In genomic region chr4:114688973-114689371, GRCm38 (mm10) we compare ENCODE assay signal across 9 mouse cellular contexts.
DNase-seq lines count a peak whose midpoint lies in the region; ATAC-seq and TF ChIP-seq lines count a peak whose summit lies in the region.
"Had no signal": no experiment of that assay in that cellular context is flagged by ENCODE, and none has a peak within 500 bp of the region (broad histone marks: within the 10 kb centered on the region; RNA-seq: fewer than 3 reads in every experiment).

No protein-coding gene starts in this region.

- no peak for TF ChIP-seq EP300 in stomach, postnatal 0 days (optimal IDR thresholded peaks at IDR 0.05)

- ATAC-seq in forebrain, embryonic 16.5 days, result no peak
- ATAC-seq in lung, embryonic 14.5 days (ENCODE audit: insufficient read depth), result 0 out of 2 replicates have a peak, but pooled peaks have one; percentile 10
- peak; percentile 50 for ATAC-seq in granulocyte monocyte progenitor cell, adult 5-6 weeks (replicated peaks; ENCODE audit: poor library complexity, severe bottlenecking)
- no peak for ATAC-seq in stomach, postnatal 0 days (ENCODE audit: low FRiP score, low TSS enrichment)
- no peak for ATAC-seq in hindbrain, embryonic 14.5 days (ENCODE audit: low FRiP score)

- whole genome bisulfite sequencing in forebrain, embryonic 10.5 days, result 68% methylated on average over 6 of the region's 6 CpGs
- WGBS in forebrain, embryonic 16.5 days, result 73% methylated on average over 6 of the region's 6 CpGs
- WGBS in lung, embryonic 14.5 days, result 63% methylated on average over 6 of the region's 6 CpGs
- WGBS in stomach, postnatal 0 days, result 62% methylated on average over 6 of the region's 6 CpGs
- WGBS in hindbrain, embryonic 14.5 days, result 70% methylated on average over 6 of the region's 6 CpGs

- no peaks in the 10 kb centered on the region for H3K9me3 ChIP-seq in forebrain, embryonic 10.5 days
- H3K9me3 ChIP-seq in forebrain, embryonic 16.5 days (ENCODE audit: control insufficient read depth, low read length), result no peaks in the 10 kb centered on the region
- no peaks in the 10 kb centered on the region for H3K9me3 ChIP-seq in lung, embryonic 14.5 days (ENCODE audit: low read depth, low read length)
- no peaks in the 10 kb centered on the region for H3K9me3 ChIP-seq in stomach, postnatal 0 days (ENCODE audit: control insufficient read depth, low read length)
- H3K9me3 ChIP-seq in hindbrain, embryonic 14.5 days (ENCODE audit: control insufficient read depth, low read length), result no peaks in the 10 kb centered on the region
- H3K9me3 ChIP-seq: neural tube, embryonic 13.5 days had no signal

- H3K27ac ChIP-seq in forebrain, embryonic 10.5 days, result peak overlapping the region; percentile 60; the same call in 1 of the 2 replicates
- no peak overlapping the region for H3K27ac ChIP-seq in forebrain, embryonic 16.5 days (ENCODE audit: low read length)
- H3K27ac ChIP-seq in lung, embryonic 14.5 days (ENCODE audit: low read depth), result no peak overlapping the region
- H3K27ac ChIP-seq in stomach, postnatal 0 days (replicated peaks), result no peak overlapping the region
- H3K27ac ChIP-seq in hindbrain, embryonic 14.5 days, result no peak overlapping the region
- H3K27ac ChIP-seq: neural tube, embryonic 13.5 days had no signal

- H3K4me2 ChIP-seq in forebrain, embryonic 16.5 days (ENCODE audit: low read length), result no peak overlapping the region
- peak overlapping the region; percentile 44 for H3K4me2 ChIP-seq in lung, embryonic 14.5 days
- no peak overlapping the region for H3K4me2 ChIP-seq in stomach, postnatal 0 days (replicated peaks; ENCODE audit: low read depth)
- H3K4me2 ChIP-seq in hindbrain, embryonic 14.5 days (replicated peaks), result no peak overlapping the region
- H3K4me2 ChIP-seq: neural tube, embryonic 13.5 days had no signal

- H3K9ac ChIP-seq in forebrain, embryonic 16.5 days (replicated peaks; ENCODE audit: low read depth, low read length), result no peak overlapping the region
- no peak overlapping the region for H3K9ac ChIP-seq in lung, embryonic 14.5 days
- H3K9ac ChIP-seq in stomach, postnatal 0 days (ENCODE audit: low read length), result no peak overlapping the region
- H3K9ac ChIP-seq in hindbrain, embryonic 14.5 days, result no peak overlapping the region
- H3K9ac ChIP-seq: neural tube, embryonic 13.5 days had no signal

- TF ChIP-seq CTCF in lung, embryonic 14.5 days (IDR thresholded peaks at IDR 0.05; ENCODE audit: low read depth), result peak; percentile 66
- peak; percentile 64 for TF ChIP-seq CTCF in stomach, postnatal 0 days (IDR thresholded peaks at IDR 0.05; ENCODE audit: low read depth)

- H3K36me3 ChIP-seq in forebrain, embryonic 10.5 days (replicated peaks), result no peaks in the 10 kb centered on the region
- no peaks in the 10 kb centered on the region for H3K36me3 ChIP-seq in forebrain, embryonic 16.5 days (ENCODE audit: control insufficient read depth, insufficient read depth)
- no peaks in the 10 kb centered on the region for H3K36me3 ChIP-seq in lung, embryonic 14.5 days (ENCODE audit: insufficient read depth)
- H3K36me3 ChIP-seq in stomach, postnatal 0 days (ENCODE audit: control insufficient read depth, insufficient read depth, low read length), result no peaks in the 10 kb centered on the region
- H3K36me3 ChIP-seq in hindbrain, embryonic 14.5 days (replicated peaks; ENCODE audit: control insufficient read depth, insufficient read depth), result no peaks in the 10 kb centered on the region
- H3K36me3 ChIP-seq: neural tube, embryonic 13.5 days had no signal

- peaks cover 50% of the 10 kb centered on the region for H3K4me1 ChIP-seq in forebrain, embryonic 10.5 days
- H3K4me1 ChIP-seq in forebrain, embryonic 16.5 days (replicated peaks; ENCODE audit: control insufficient read depth, insufficient read depth, low read length), result peaks cover 10% of the 10 kb centered on the region
- H3K4me1 ChIP-seq in lung, embryonic 14.5 days (ENCODE audit: insufficient read depth), result no peaks in the 10 kb centered on the region
- H3K4me1 ChIP-seq in stomach, postnatal 0 days (replicated peaks; ENCODE audit: control insufficient read depth, insufficient read depth), result no peaks in the 10 kb centered on the region
- peaks cover 9% of the 10 kb centered on the region for H3K4me1 ChIP-seq in hindbrain, embryonic 14.5 days (replicated peaks; ENCODE audit: control insufficient read depth, insufficient read depth, low read length)

- H3K4me3 ChIP-seq in forebrain, embryonic 10.5 days, result no peak overlapping the region
- no peak overlapping the region for H3K4me3 ChIP-seq in forebrain, embryonic 16.5 days (replicated peaks; ENCODE audit: low read length)
- H3K4me3 ChIP-seq in lung, embryonic 14.5 days (ENCODE audit: low read depth, low read length), result no peak overlapping the region
- no peak overlapping the region for H3K4me3 ChIP-seq in stomach, postnatal 0 days (ENCODE audit: low read depth, low read length)
- no peak overlapping the region for H3K4me3 ChIP-seq in hindbrain, embryonic 14.5 days (replicated peaks; ENCODE audit: low read length)
- H3K4me3 ChIP-seq: neural tube, embryonic 13.5 days had no signal

- DNase-seq in forebrain, embryonic 10.5 days (ENCODE audit: extremely low spot score, low spot score), result no peak
- peak; percentile 31 for DNase-seq in lung, embryonic 14.5 days
- no peak for DNase-seq in lung, postnatal 10 days
- DNase-seq in stomach, postnatal 0 days (ENCODE audit: low spot score), result no peak
- DNase-seq in hindbrain, embryonic 14.5 days (ENCODE audit: low spot score), result no peak
- DNase-seq in embryo, embryonic 10 days (ENCODE audit: low spot score), result no peak

- peaks cover 86% of the 10 kb centered on the region for H3K27me3 ChIP-seq in forebrain, embryonic 10.5 days (ENCODE audit: poor library complexity, severe bottlenecking)
- peaks cover 25% of the 10 kb centered on the region for H3K27me3 ChIP-seq in forebrain, embryonic 16.5 days (replicated peaks; ENCODE audit: control insufficient read depth, insufficient read depth, low read length)
- peaks cover 10% of the 10 kb centered on the region; the same call in 1 of the 2 replicates for H3K27me3 ChIP-seq in lung, embryonic 14.5 days (ENCODE audit: insufficient read depth, low read length)
- no peaks in the 10 kb centered on the region for H3K27me3 ChIP-seq in stomach, postnatal 0 days (ENCODE audit: control insufficient read depth, insufficient read depth, low read length)
- H3K27me3 ChIP-seq in hindbrain, embryonic 14.5 days (ENCODE audit: control insufficient read depth, insufficient read depth, low read length), result 0 out of 2 replicates have a peak, but pooled peaks cover 5% of the 10 kb centered on the region

Comparison
In these comparisons a context has a peak if more than half of its experiments do, and no peak if none do; other contexts are left out.
1. ATAC-seq: peak in lung, embryonic 14.5 days (single experiment) and granulocyte monocyte progenitor cell, adult 5-6 weeks (single experiment); none in forebrain, embryonic 16.5 days (single experiment), stomach, postnatal 0 days (single experiment) and hindbrain, embryonic 14.5 days (single experiment).